Mouse (Mus musculus): ENCODE measurements around the gene Dock3. TPM values are rescaled to one million over a fixed set of nuclear protein-coding genes. Genes with fewer than 3 reads are reported as not detected.

The Dock3 gene
- 35.4 and 42.8 TPM in 2 replicates for polyA plus RNA-seq (2015; fragmentation: Nextera tagmentation; extraction: Ambion mirVana)

GRCm38 (mm10) chr9:107231539-107232139, at the start of gene Dock3:
Dock3 (minus strand) TSS chr9:107231909.

GRCm38 (mm10) chr9:106891829-106892551, 339.7 kb downstream of the Dock3 start, which contains the start of gene Manf:
Manf (minus strand) TSS chr9:106891979.

GRCm38 (mm10) chr9:106886828-106887702, 344.6 kb downstream of the Dock3 start, which contains the start of gene Rbm15b:
Rbm15b (minus strand) TSS chr9:106887428.

Small RNAs within 50 kb of the gene (microRNA-seq; reads per million reads assigned to microRNA genes)
- gene Gm22238 = not detected

Other genes starting within 250 kb of the Dock3 start
- 2.0 and 2.4 TPM in 2 replicates for gene Mapkapk3, start 58.0 kb upstream of the Dock3 start, polyA plus RNA-seq (2015; fragmentation: Nextera tagmentation; extraction: Ambion mirVana)
- 7.0 and 8.6 TPM in 2 replicates for gene Cish, start 64.1 kb upstream of the Dock3 start, polyA plus RNA-seq (2015; fragmentation: Nextera tagmentation; extraction: Ambion mirVana)
- 16.1 and 18.6 TPM in 2 replicates for gene Hemk1, start 106.4 kb upstream of the Dock3 start, polyA plus RNA-seq (2015; fragmentation: Nextera tagmentation; extraction: Ambion mirVana)
- 8.6 and 8.8 TPM in 2 replicates for gene 6430571L13Rik, start 108.7 kb upstream of the Dock3 start, polyA plus RNA-seq (2015; fragmentation: Nextera tagmentation; extraction: Ambion mirVana)
- 8.8 and 11.5 TPM in 2 replicates for gene Cacna2d2, start 167.7 kb upstream of the Dock3 start, polyA plus RNA-seq (2015; fragmentation: Nextera tagmentation; extraction: Ambion mirVana)